Mouse (Mus musculus): Measurements from ENCODE around the gene Mybpc2. TPM values are rescaled to one million over a fixed set of nuclear protein-coding genes. Genes with fewer than 3 reads are reported as not detected.

The Mybpc2 gene
- total and polyA plus RNA-seq, 2 experiments from 2014 or later: 0.29 to 0.33 TPM

GRCm38 (mm10) chr7:44486927-44487575 is 37.4 kb downstream of the Mybpc2 start:
- 65% methylated on average over 13 of the region's 13 CpGs for WGBS
- no peak overlapping the region for H3K27ac ChIP-seq (ENCODE audit: low read depth, low read length)
- no peaks in the 10 kb centered on the region for H3K9me3 ChIP-seq (ENCODE audit: low read length)
- H3K9ac ChIP-seq: no peak overlapping the region
- H3K4me3 ChIP-seq (ENCODE audit: low read depth, low read length): no peak overlapping the region
- no peaks in the 10 kb centered on the region for H3K27me3 ChIP-seq (ENCODE audit: insufficient read depth, low read length)
- no peak for TF ChIP-seq CTCF (IDR thresholded peaks at IDR 0.05; ENCODE audit: low read depth)
- H3K4me1 ChIP-seq (ENCODE audit: insufficient read depth): no peaks in the 10 kb centered on the region
- DNase-seq: no peak
- peaks cover 32% of the 10 kb centered on the region for H3K36me3 ChIP-seq (ENCODE audit: insufficient read depth)
- H3K4me2 ChIP-seq (ENCODE audit: low read depth): no peak overlapping the region
- no peak for ATAC-seq

DNA sequence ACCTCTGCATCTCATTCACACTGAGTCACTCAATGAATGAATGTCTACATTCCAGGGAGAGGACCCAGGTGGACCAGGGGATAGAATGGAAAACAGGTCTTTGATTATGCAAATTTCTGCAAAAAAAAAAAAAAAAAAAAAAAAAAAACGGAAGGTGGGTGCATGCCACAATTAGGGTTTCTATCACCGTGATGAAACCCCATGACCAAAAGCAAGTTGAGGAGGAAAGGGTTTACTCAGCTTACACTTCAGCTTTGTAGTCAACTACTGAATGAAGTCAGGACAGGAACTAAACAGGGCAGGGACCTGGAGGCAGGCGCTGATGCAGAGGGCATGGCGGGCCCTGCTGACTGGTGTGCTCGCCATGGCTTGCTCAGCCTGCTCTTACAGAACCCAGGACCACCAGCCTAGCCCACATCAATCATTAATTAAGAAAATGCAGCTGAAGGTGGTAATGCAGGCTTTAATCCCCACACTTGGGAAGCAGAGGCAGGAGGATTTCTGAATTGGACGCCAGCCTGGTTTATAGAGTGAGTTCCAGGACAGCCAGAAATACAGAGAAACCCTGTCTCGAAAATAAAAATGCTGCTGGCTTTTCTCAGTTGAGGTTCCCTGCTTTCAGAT is 38.8 kb downstream of the Mybpc2 start:
- Histone ChIP-seq H3K36me3 (ENCODE audit: insufficient read depth) (peaks cover 18% of the 10 kb centered on the region), H3K4me3 (ENCODE audit: low read depth, low read length) (no peak overlapping the region), H3K27ac (ENCODE audit: low read depth, low read length) (no peak overlapping the region), H3K9me3 (ENCODE audit: low read length) (no peaks in the 10 kb centered on the region), H3K4me2 (ENCODE audit: low read depth) (no peak overlapping the region), H3K9ac (no peak overlapping the region), H3K27me3 (ENCODE audit: insufficient read depth, low read length) (peaks cover 3% of the 10 kb centered on the region; the same call in 1 of the 2 replicates), H3K4me1 (ENCODE audit: insufficient read depth) (no peaks in the 10 kb centered on the region)
- WGBS: 73% methylated on average over 7 of the region's 7 CpGs
- DNase-seq (no peak), ATAC-seq (no peak)
- no peak for TF ChIP-seq CTCF (IDR thresholded peaks at IDR 0.05; ENCODE audit: low read depth)

GRCm38 (mm10) chr7:44484841-44485571 is 39.5 kb downstream of the Mybpc2 start:
- H3K27me3 ChIP-seq (ENCODE audit: insufficient read depth, low read length): peaks cover 7% of the 10 kb centered on the region; the same call in 1 of the 2 replicates
- WGBS: 39% methylated on average over 5 of the region's 5 CpGs
- H3K4me1 ChIP-seq (ENCODE audit: insufficient read depth): no peaks in the 10 kb centered on the region
- DNase-seq (peak; percentile 92), ATAC-seq (peak; percentile 84)
- H3K9me3 ChIP-seq (ENCODE audit: low read length): no peaks in the 10 kb centered on the region
- no peak overlapping the region for H3K9ac ChIP-seq
- H3K4me2 ChIP-seq (ENCODE audit: low read depth): no peak overlapping the region
- H3K4me3 ChIP-seq (ENCODE audit: low read depth, low read length): no peak overlapping the region
- TF ChIP-seq CTCF (IDR thresholded peaks at IDR 0.05; ENCODE audit: low read depth): peak; percentile 100
- no peak overlapping the region for H3K27ac ChIP-seq (ENCODE audit: low read depth, low read length)
- H3K36me3 ChIP-seq (ENCODE audit: insufficient read depth): peaks cover 12% of the 10 kb centered on the region

- H3K4me3 ChIP-seq (ENCODE audit: low read depth, low read length): no peak overlapping the region
- ATAC-seq: no peak
- H3K4me1 ChIP-seq (ENCODE audit: insufficient read depth): no peaks in the 10 kb centered on the region
- peaks cover 6% of the 10 kb centered on the region for H3K36me3 ChIP-seq (ENCODE audit: insufficient read depth)
- TF ChIP-seq CTCF (IDR thresholded peaks at IDR 0.05; ENCODE audit: low read depth): no peak; the same call in 1 of the 2 replicates
- no peak overlapping the region for H3K27ac ChIP-seq (ENCODE audit: low read depth, low read length)
- no peaks in the 10 kb centered on the region for H3K9me3 ChIP-seq (ENCODE audit: low read length)
- WGBS: 100% methylated on average over 1 of the region's 1 CpGs
- no peak for DNase-seq
- no peak overlapping the region for H3K9ac ChIP-seq
- no peak overlapping the region for H3K4me2 ChIP-seq (ENCODE audit: low read depth)
- H3K27me3 ChIP-seq (ENCODE audit: insufficient read depth, low read length): peaks cover 7% of the 10 kb centered on the region; the same call in 1 of the 2 replicates
These were observed 40.3 kb downstream of the Mybpc2 start for GRCm38 (mm10) chr7:44484109-44484508.

DNA sequence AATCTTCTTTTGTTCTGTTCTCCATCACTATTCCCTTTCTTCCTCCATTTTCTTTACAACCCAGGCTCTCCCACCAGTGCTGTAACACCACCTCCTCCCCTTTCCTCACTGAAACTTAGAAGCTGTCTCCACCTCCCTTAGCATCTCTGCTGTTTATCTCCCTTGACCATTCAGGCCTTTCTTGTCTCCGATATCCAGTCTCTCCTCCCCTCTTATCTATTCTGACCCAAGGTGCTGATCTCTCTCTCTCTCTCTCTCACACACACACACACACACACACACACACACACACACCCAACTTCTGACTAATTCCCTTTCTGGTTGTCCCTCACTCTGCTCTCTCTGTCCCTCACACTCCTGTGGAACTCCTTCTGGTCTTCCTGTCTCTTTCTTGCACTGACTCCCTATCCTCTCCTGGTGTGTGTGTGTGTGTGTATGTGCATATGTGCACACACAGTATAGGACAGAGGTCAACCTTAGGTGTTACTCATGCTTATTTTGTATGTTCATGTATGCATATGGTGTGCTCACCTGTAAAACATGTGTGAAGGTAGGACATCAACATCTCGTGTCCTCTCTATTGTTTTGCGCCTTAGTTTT is 41.5 kb downstream of the Mybpc2 start:
- Histone ChIP-seq H3K27me3 (ENCODE audit: insufficient read depth, low read length) (peaks cover 7% of the 10 kb centered on the region; the same call in 1 of the 2 replicates), H3K4me2 (ENCODE audit: low read depth) (no peak overlapping the region), H3K27ac (ENCODE audit: low read depth, low read length) (no peak overlapping the region), H3K4me3 (ENCODE audit: low read depth, low read length) (no peak overlapping the region), H3K4me1 (ENCODE audit: insufficient read depth) (no peaks in the 10 kb centered on the region), H3K9ac (no peak overlapping the region), H3K9me3 (ENCODE audit: low read length) (no peaks in the 10 kb centered on the region), H3K36me3 (ENCODE audit: insufficient read depth) (no peaks in the 10 kb centered on the region; the same call in none of the 2 replicates)
- no peak for TF ChIP-seq CTCF (IDR thresholded peaks at IDR 0.05; ENCODE audit: low read depth)
- DNase-seq (no peak), ATAC-seq (no peak)
- WGBS: 81% methylated on average over 3 of the region's 3 CpGs

DNA sequence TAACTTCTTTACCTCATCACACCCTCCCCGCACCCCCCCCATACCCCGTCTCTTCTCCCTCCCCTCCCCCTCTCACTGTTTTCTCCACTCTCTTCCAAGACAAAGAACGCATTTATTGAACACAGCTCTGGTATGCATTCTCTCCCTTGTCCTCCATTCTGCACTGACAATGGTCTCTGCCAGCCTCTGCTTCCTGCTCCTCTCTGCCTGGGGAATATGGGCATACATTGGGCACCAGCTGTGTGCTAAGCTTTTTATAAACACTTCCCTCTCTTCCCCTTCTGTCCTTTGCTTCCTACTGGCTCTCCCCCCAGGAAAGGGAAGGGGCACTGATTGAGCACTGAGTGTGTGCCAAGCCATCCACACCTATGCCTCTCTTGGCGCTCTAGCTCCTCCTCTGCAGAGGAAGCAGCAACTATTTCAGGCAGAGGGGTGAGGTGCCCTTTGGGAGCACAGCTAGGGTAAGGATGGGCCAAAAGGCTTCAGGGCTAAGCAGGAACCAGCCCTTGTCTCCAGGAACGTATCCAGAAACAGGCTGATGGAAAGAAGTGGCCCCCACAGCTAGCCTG is 49.3 kb downstream of the Mybpc2 start:
- peak; percentile 26; the same call in 1 of the 2 replicates for ATAC-seq
- no peaks in the 10 kb centered on the region for H3K9me3 ChIP-seq (ENCODE audit: low read length)
- peaks cover 17% of the 10 kb centered on the region for H3K4me1 ChIP-seq (ENCODE audit: insufficient read depth)
- no peak overlapping the region for H3K9ac ChIP-seq
- peak overlapping the region; percentile 45; the same call in 1 of the 2 replicates for H3K27ac ChIP-seq (ENCODE audit: low read depth, low read length)
- WGBS: 28% methylated on average over 5 of the region's 5 CpGs
- no peak for DNase-seq
- no peak overlapping the region for H3K4me2 ChIP-seq (ENCODE audit: low read depth)
- peaks cover 9% of the 10 kb centered on the region; the same call in 1 of the 2 replicates for H3K27me3 ChIP-seq (ENCODE audit: insufficient read depth, low read length)
- TF ChIP-seq CTCF (IDR thresholded peaks at IDR 0.05; ENCODE audit: low read depth): no peak
- H3K4me3 ChIP-seq (ENCODE audit: low read depth, low read length): no peak overlapping the region
- H3K36me3 ChIP-seq (ENCODE audit: insufficient read depth): no peaks in the 10 kb centered on the region

Data from forebrain, postnatal 0 days (tissue).